Mouse (Mus musculus) left cerebral cortex, adult 6 months (tissue): ENCODE measurements around the gene Gm21822. TPM values are rescaled to one million over a fixed set of nuclear protein-coding genes. Genes with fewer than 3 reads are reported as not detected.

Experiments used
- long read RNA-seq, 2 experiments: library from polyadenylated mRNA; unstranded; transcript quantifications; one replicate each; pipeline ENCODE4 v2.0.0; 2019 to 2020
- polyA plus RNA-seq: library from polyadenylated mRNA; unstranded; fragments of <200 nt; fragmentation: Nextera tagmentation; gene quantifications from 2 replicates; pipeline ENCODE4 v1.2.3, GENCODE M21; 2021

Gm21822 gene
- polyA plus RNA-seq = not detected in 2 replicates
- long read RNA-seq, experiment 1 = 0 reads
- long read RNA-seq, experiment 2 = 0 reads

DNA sequence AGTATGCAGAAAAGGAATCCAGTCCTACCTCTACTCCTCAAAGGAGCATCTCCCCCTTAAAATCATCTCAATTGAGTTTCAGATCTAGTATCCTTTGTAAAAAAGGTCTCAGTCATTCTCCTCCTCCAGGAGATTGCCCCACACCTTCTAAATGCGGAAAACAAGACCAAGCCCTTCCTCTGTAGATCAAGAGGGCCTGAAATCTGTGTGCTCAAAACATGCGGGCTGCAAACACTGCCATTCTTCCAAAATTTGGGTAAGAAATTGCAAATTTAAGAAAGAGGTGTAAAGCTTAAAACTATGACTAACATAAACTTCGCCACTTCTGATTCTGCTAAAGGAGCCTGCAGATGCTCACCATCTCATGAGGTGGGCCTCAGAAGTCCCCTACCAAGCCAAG is at the start of gene Gm21822:
Gene Gm21822, plus strand, starts transcription at position 301 of the 400 bp plus-strand sequence.

